Mouse (Mus musculus) forebrain, embryonic 16.5 days (tissue): ENCODE measurements at regions not wholly inside any gene's neighbourhood (a gene's known extent, or its start where the extent isn't known, plus 50 kb on each side); places are given as distances from the start of the nearest gene placed in this dataset. TPM values are rescaled to one million over a fixed set of nuclear protein-coding genes. Genes with fewer than 3 reads are reported as not detected.

Experiments used
- microRNA-seq: library from miRNA; unstranded; fragments of <30 nt; microRNA quantifications from one replicate; pipeline ENCODE4, GENCODE M21; 2017

Small RNAs in the stretch of these regions (microRNA-seq; reads per million reads assigned to microRNA genes)
- not detected for gene Gm44497
